Mouse (Mus musculus) liver, embryonic 14.5 days (tissue): ENCODE data around the gene Hoxb4.

ENCODE experiments used
- CTCF ChIP-seq: IDR thresholded peaks from 2 replicates; pipeline ENCODE4 v1.5.1; 2016; ENCODE audit warnings: antibody characterized with exemption, low read depth, control low read depth
- EP300 ChIP-seq: IDR thresholded peaks from 2 replicates; pipeline ENCODE4 v1.6.1; 2016; ENCODE audit warnings: antibody characterized with exemption, low read depth

GRCm38 (mm10) chr11:96351312-96351711 is 33.2 kb downstream of the Hoxb4 start:
- TF ChIP-seq CTCF (no peak), EP300 (no peak)
